Mouse (Mus musculus) CH12.LX (cell line): Measurements from ENCODE around the gene Psenen. TPM values are rescaled to one million over a fixed set of nuclear protein-coding genes. Genes with fewer than 3 reads are reported as not detected.

Experiments used
- DNase-seq: peaks from one replicate; pipeline ENCODE4 v3.0.0-alpha.2; 2013; ENCODE audit errors: extremely low read depth
- H3K27ac ChIP-seq: 2 replicates; pipeline ENCODE4 v1.5.1; 2012; ENCODE audit warnings: low read depth, mild to moderate bottlenecking, control low read depth, moderate library complexity; ENCODE audit not compliant: insufficient read depth
- H3K27me3 ChIP-seq: replicated peaks from 2 replicates; pipeline ENCODE3; 2012; ENCODE audit warnings: inconsistent platforms
- H3K36me3 ChIP-seq, 2 experiments: replicated peaks in 1 of 2; 2 replicates each; pipeline versions ENCODE3 to v1.6.1; 2012; ENCODE audit warnings: inconsistent platforms in 1 of 2, low read length in 1 of 2, mild to moderate bottlenecking in 1 of 2, mixed read lengths in 1 of 2, moderate library complexity in 1 of 2; ENCODE audit not compliant: control insufficient read depth in 1 of 2, insufficient read depth in 1 of 2
- H3K4me1 ChIP-seq, 2 experiments: 2 replicates each; pipeline ENCODE4 v1.6.1; 2012; ENCODE audit warnings: inconsistent platforms in 1 of 2, moderate library complexity in 1 of 2; ENCODE audit not compliant: insufficient read depth in 2 of 2, control insufficient read depth in 1 of 2
- H3K4me2 ChIP-seq: 2 replicates; pipeline ENCODE4 v1.6.1; 2012; ENCODE audit warnings: low read depth, mild to moderate bottlenecking, control low read depth; ENCODE audit not compliant: poor library complexity, insufficient read depth, severe bottlenecking
- H3K4me3 ChIP-seq, 3 experiments: fragments of 150-350 bp in 1 of 3; sonication (generic) in 1 of 3; replicated peaks in 1 of 3; 2 replicates each; pipeline versions ENCODE3 to v1.5.1; 2011 to 2012; ENCODE audit warnings: low read depth in 2 of 3, low read length in 2 of 3, mild to moderate bottlenecking in 2 of 3, moderate library complexity in 2 of 3, control low read depth in 1 of 3, improper control_type of control experiment in 1 of 3, inconsistent platforms in 1 of 3, mixed read lengths in 1 of 3; ENCODE audit not compliant: poor library complexity in 1 of 3
- H3K79me2 ChIP-seq: replicated peaks from 2 replicates; pipeline ENCODE4 v1.6.1; 2012; ENCODE audit warnings: mild to moderate bottlenecking, moderate library complexity; ENCODE audit not compliant: control insufficient read depth, poor library complexity, insufficient read depth, severe bottlenecking; ENCODE audit errors: extremely low read depth
- H3K9ac ChIP-seq: 2 replicates; pipeline ENCODE4 v1.6.1; 2012; ENCODE audit warnings: low read depth, mild to moderate bottlenecking, control low read depth, moderate library complexity; ENCODE audit not compliant: insufficient read depth
- H3K9me3 ChIP-seq: replicated peaks from 2 replicates; pipeline ENCODE3; 2012; ENCODE audit warnings: low read length, inconsistent platforms, mixed read lengths
- CHD1 ChIP-seq: IDR thresholded peaks from 2 replicates; pipeline ENCODE4 v1.6.1; 2012; ENCODE audit warnings: low read depth, low read length, improper control_type of control experiment, inconsistent platforms
- CHD2 ChIP-seq: IDR thresholded peaks from 2 replicates; pipeline ENCODE4 v1.6.1; 2011; ENCODE audit warnings: low read length, improper control_type of control experiment
- CTCF ChIP-seq, 2 experiments: IDR thresholded peaks in 1 of 2; conservative IDR thresholded peaks in 1 of 2; 2 replicates each; pipeline ENCODE4 v1.5.1; 2011 to 2012; ENCODE audit warnings: low read depth in 2 of 2, low read length in 2 of 2, improper control_type of control experiment in 1 of 2, inconsistent platforms in 1 of 2, mild to moderate bottlenecking in 1 of 2, moderate library complexity in 1 of 2
- ELF1 ChIP-seq: IDR thresholded peaks from 2 replicates; pipeline ENCODE4 v1.6.1; 2014; ENCODE audit warnings: low read depth, mild to moderate bottlenecking, inconsistent platforms, low read length, improper control_type of control experiment
- ETS1 ChIP-seq: conservative IDR thresholded peaks from 2 replicates; pipeline ENCODE4 v1.6.1; 2012; ENCODE audit warnings: low read depth, mild to moderate bottlenecking, inconsistent platforms, low read length, improper control_type of control experiment, moderate library complexity
- HCFC1 ChIP-seq: IDR thresholded peaks from 2 replicates; pipeline ENCODE4 v1.6.1; 2012; ENCODE audit warnings: low read depth, mild to moderate bottlenecking, inconsistent platforms, low read length, improper control_type of control experiment
- KAT2A ChIP-seq: IDR thresholded peaks from 2 replicates; pipeline ENCODE4 v1.6.1; 2012; ENCODE audit warnings: low read length, improper control_type of control experiment, inconsistent platforms; ENCODE audit not compliant: insufficient replicate concordance
- MEF2A ChIP-seq: IDR thresholded peaks from 2 replicates; pipeline ENCODE4 v1.6.1; 2014; ENCODE audit warnings: low read depth, mild to moderate bottlenecking, inconsistent platforms, low read length, improper control_type of control experiment, borderline replicate concordance
- MYC ChIP-seq: IDR thresholded peaks from 2 replicates; pipeline ENCODE4 v1.6.1; 2011; ENCODE audit warnings: low read depth, mild to moderate bottlenecking, improper control_type of control experiment, low read length
- POLR2AphosphoS2 ChIP-seq: IDR thresholded peaks from 2 replicates; pipeline ENCODE4 v1.6.1; 2011; ENCODE audit warnings: low read depth, low read length, improper control_type of control experiment
- RAD21 ChIP-seq: IDR thresholded peaks from 2 replicates; pipeline ENCODE4 v1.6.1; 2011; ENCODE audit warnings: low read depth, mild to moderate bottlenecking, low read length, improper control_type of control experiment, moderate library complexity
- RCOR1 ChIP-seq: conservative IDR thresholded peaks from 2 replicates; pipeline ENCODE4 v1.6.1; 2012; ENCODE audit warnings: low read depth, mild to moderate bottlenecking, inconsistent platforms, low read length, improper control_type of control experiment
- TCF12 ChIP-seq: IDR thresholded peaks from 2 replicates; pipeline ENCODE4 v1.6.1; 2014; ENCODE audit warnings: low read depth, mild to moderate bottlenecking, inconsistent platforms, low read length, improper control_type of control experiment
- UBTF ChIP-seq: IDR thresholded peaks from 2 replicates; pipeline ENCODE4 v1.6.1; 2012; ENCODE audit warnings: low read depth, mild to moderate bottlenecking, inconsistent platforms, low read length, improper control_type of control experiment, moderate library complexity
- USF2 ChIP-seq: conservative IDR thresholded peaks from 2 replicates; pipeline ENCODE4 v1.6.1; 2011; ENCODE audit warnings: low read depth, low read length, improper control_type of control experiment
- ZC3H11A ChIP-seq: IDR thresholded peaks from 2 replicates; pipeline ENCODE4 v1.6.1; 2012; ENCODE audit warnings: low read depth, mild to moderate bottlenecking, inconsistent platforms, low read length, improper control_type of control experiment
- dilution Hi-C: fragments of 300-500 bp; cut with MboI; formaldehyde crosslinking; loops from 2 replicates; pipeline ENCODE4 v1.14.3; 2020; ENCODE audit warnings: low sequenced_read_pairs; ENCODE audit not compliant: extremely low pct_unique_long_range_greater_than_20kb, extremely low pct_ligation_motif_present
- in situ Hi-C: fragments of 300-500 bp; cut with MboI; formaldehyde crosslinking; loops from 3 replicates; pipeline ENCODE4 v1.14.3; 2019; ENCODE audit warnings: low sequenced_read_pairs, low pct_ligation_motif_present, low pct_unique_long_range_greater_than_20kb, mixed read lengths
- polyA plus RNA-seq: library from polyadenylated mRNA; unstranded; fragments of >175 nt; gene quantifications from 2 replicates; pipeline ENCODE4 v1.2.1, GENCODE M21; 2012; ENCODE audit warnings: low read depth; ENCODE audit not compliant: insufficient read length
- total RNA-seq, 2 experiments: library from RNA; depleted of rRNA; stranded (reverse); fragments of 300-350 nt in 1 of 2; fragments of >200 nt in 1 of 2; gene quantifications; 2 replicates each; pipeline ENCODE4 v1.2.3; 2012 to 2014

Gene Psenen
- total and polyA plus RNA-seq, 3 experiments: 55.2 to 121 (median 92.7) TPM

DNA sequence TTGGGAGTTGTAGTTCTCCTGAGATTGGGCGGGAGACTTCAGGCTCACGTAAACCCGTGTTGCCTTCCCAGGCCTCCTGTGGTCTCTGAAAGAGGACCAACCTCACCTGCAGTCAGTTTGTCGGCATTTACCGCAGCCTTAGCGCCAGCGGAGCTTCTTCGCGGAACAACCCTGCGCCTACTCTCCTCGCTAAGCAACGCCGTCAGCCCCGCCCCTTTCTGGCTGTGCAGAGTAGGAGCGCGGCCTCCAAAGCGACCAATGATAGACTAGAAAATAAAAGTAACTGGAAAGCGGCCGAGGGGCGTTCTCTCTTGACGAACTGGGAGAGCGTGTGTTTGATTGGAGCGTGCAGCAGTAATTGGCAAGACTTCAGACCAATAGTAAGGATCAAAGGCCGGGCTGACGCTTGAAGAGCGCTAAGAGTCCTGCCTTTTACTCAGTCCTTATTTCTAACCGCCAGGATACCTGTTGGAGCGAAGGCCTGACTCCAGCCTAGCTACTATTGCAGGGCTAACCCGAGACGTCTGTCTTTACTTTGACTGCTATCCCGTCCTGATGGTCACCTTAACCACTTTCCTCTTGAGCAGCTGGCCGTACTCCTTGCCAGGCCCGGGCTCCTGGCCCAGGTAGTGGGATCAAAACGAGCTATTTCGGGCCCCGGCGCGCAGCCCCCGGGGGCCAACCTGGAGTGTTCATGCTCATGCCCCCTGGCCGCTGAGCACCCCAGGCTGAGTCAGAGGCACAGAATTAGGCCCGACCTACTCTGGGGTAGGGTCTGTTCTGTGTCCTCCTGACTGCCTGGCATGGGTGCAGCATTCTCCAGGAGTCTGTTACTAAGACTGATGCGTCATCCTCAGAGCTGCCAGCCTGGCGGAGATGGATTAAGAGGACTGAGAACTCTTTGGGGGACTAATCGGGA lies 11.1 kb downstream of the Psenen start, which contains the start of the genes Hspb6 and Proser3 (continued):
- TF ChIP-seq POLR2AphosphoS2: peak; percentile 94
- TF ChIP-seq, all 38 proteins: peak for 18

DNA sequence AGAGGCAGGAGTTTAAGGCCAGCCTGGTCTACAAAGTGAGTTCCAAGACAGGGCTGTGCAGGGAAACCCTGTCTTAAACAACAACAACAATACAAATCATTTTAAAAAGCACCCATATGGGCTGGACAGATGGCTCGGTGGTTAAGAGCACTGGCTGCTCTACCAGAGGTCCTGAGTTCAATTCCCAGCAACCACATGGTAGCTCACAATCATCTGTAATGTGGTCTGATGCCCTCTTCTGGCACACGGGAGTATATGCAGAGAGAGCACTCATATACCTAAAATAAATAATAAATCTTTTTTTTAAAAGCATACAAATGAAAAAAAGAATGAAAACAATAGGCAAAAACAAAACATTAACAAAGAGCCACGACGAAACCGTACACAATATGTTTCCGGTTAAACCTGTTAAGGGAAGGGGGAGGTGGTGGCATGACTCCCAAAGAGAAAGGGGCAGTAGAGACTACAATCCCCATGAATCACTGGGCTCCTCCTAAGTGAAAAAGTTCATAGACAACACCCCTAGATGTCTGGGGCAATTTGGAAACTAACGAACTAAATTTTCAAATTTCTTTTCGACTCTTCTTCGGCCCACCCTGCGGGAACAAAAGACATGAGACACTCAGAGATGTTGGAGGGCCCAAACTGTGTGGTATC lies 11.9 kb downstream of the Psenen start:
- peak overlapping the region; percentile 92 for H3K27ac ChIP-seq
- H3K9me3 ChIP-seq: no peaks in the 10 kb centered on the region
- TF ChIP-seq MEF2A (no peak), ELF1 (no peak), CTCF (conservative IDR thresholded peaks at IDR 0.05 in 1 of 2, IDR thresholded peaks at IDR 0.05 in 1 of 2; ENCODE audit: low read depth in 2 of 2, low read length in 2 of 2) (peak in 1 of 2 experiments; percentile 54; a peak in 2 of 4 replicates), TCF12 (no peak), HCFC1 (peak; percentile 92), KAT2A (peak; percentile 83; the same call in 1 of the 2 replicates), ZC3H11A (no peak), MYC (peak; percentile 85; the same call in 1 of the 2 replicates), CHD1 (no peak), CHD2 (no peak)
- in situ Hi-C loops (no loop called here), dilution Hi-C loops (no loop called here)
- H3K9ac ChIP-seq: peak overlapping the region; percentile 71
- peak overlapping the region; percentile 41; the same call in 1 of the 2 replicates for H3K4me2 ChIP-seq
- peaks cover 24 to 48% of the 10 kb centered on the region in 2 experiments for H3K36me3 ChIP-seq
- H3K27me3 ChIP-seq: no peaks in the 10 kb centered on the region
- no peaks in the 10 kb centered on the region; the same call in 1 of the 2 replicates for H3K79me2 ChIP-seq
- no peak for DNase-seq
- H3K4me3 ChIP-seq: peak overlapping the region; percentile 71 to 93 (median 83)
- peaks cover 2 to 20% of the 10 kb centered on the region in 2 experiments; a peak in 3 of 4 replicates for H3K4me1 ChIP-seq

DNA sequence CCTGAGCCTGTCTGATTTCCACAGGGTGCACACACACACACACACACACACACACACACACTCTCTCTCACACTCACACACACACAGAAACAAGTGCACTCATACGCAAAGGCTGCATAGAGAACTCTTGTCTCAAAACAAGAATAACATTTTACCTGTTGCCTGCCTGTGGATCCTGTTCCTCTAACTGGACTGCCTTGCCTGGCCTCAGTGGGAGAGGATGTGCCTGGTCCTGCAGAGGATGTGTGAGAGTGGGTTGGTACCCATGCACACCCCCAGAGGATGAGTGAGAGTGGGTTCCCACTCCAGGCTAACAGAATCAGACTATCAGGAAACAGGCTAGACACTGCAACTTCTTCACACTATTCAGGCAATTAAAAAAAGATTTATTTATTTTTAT lies 12.8 kb downstream of the Psenen start:
- in situ Hi-C loops: no loop called here
- no peaks in the 10 kb centered on the region for H3K27me3 ChIP-seq
- no peaks in the 10 kb centered on the region for H3K9me3 ChIP-seq
- H3K4me2 ChIP-seq: no peak overlapping the region
- H3K4me1 ChIP-seq: peaks cover 2 to 20% of the 10 kb centered on the region in 2 experiments; a peak in 3 of 4 replicates
- DNase-seq: no peak
- H3K79me2 ChIP-seq: no peaks in the 10 kb centered on the region; the same call in 1 of the 2 replicates
- peaks cover 23 to 48% of the 10 kb centered on the region in 2 experiments for H3K36me3 ChIP-seq
- TF ChIP-seq HCFC1 (no peak), UBTF (no peak), RAD21 (no peak), RCOR1 (no peak), KAT2A (no peak), ETS1 (no peak), USF2 (no peak)
- TF ChIP-seq, all 38 proteins: peak for 0
- Histone ChIP-seq H3K9ac (no peak overlapping the region), H3K4me3 (no peak overlapping the region), H3K27ac (no peak overlapping the region)
- dilution Hi-C loops: no loop called here
